Mouse (Mus musculus) hindbrain, embryonic 15.5 days (tissue): Measurements from ENCODE around the gene Fam162b. TPM values are rescaled to one million over a fixed set of nuclear protein-coding genes. Genes with fewer than 3 reads are reported as not detected.
A peak's percentile ranks its signal among the peaks of the same experiment; 100 is the strongest.

Source experiments
- ATAC-seq: fragments of 200-750 bp; cut with Nextera tagmentation; 2 replicates; pipeline ENCODE4 v1.8.0; 2017; ENCODE audit warnings: low read depth, moderate number of reproducible peaks, moderate TSS enrichment; ENCODE audit not compliant: low FRiP score
- H3K27ac ChIP-seq: fragments of 300-500 bp; sonication (generic); replicated peaks from 2 replicates; pipeline ENCODE4 v1.5.1; 2015; ENCODE audit warnings: mild to moderate bottlenecking, inconsistent platforms
- H3K27me3 ChIP-seq: fragments of 300-500 bp; sonication (generic); 2 replicates; pipeline ENCODE4 v1.6.1; 2015; ENCODE audit warnings: control low read depth, inconsistent platforms
- H3K36me3 ChIP-seq: fragments of 300-500 bp; sonication (generic); 2 replicates; pipeline ENCODE4 v1.6.1; 2015; ENCODE audit warnings: control low read depth, inconsistent platforms
- H3K4me1 ChIP-seq: fragments of 300-500 bp; sonication (generic); replicated peaks from 2 replicates; pipeline ENCODE4 v1.6.1; 2015; ENCODE audit warnings: control low read depth, inconsistent platforms
- H3K4me2 ChIP-seq: fragments of 300-500 bp; sonication (generic); 2 replicates; pipeline ENCODE4 v1.6.1; 2015; ENCODE audit warnings: moderate library complexity, mild to moderate bottlenecking, inconsistent platforms
- H3K4me3 ChIP-seq: fragments of 300-500 bp; sonication (generic); 2 replicates; pipeline ENCODE4 v1.5.1; 2015; ENCODE audit warnings: mild to moderate bottlenecking, inconsistent platforms
- H3K9ac ChIP-seq: fragments of 300-500 bp; sonication (generic); 2 replicates; pipeline ENCODE4 v1.6.1; 2015; ENCODE audit warnings: inconsistent platforms
- H3K9me3 ChIP-seq: fragments of 300-500 bp; sonication (generic); 2 replicates; pipeline ENCODE4 v1.6.1; 2016; ENCODE audit warnings: control low read depth, inconsistent platforms
- WGBS: fragments of 180-500 bp; shearing (Covaris S2); methylation state at CpG from one replicate; pipeline ENCODE4 v1.1.7; 2015; 5-methylcytosine and 5-hydroxymethylcytosine counted together
- polyA plus RNA-seq: library from polyadenylated mRNA; unstranded; fragments of >200 nt; fragmentation: Nextera tagmentation; extraction: Ambion mirVana; gene quantifications from 2 replicates; pipeline ENCODE4 v1.2.1, GENCODE M21; 2015

Fam162b gene
- 2.2 and 2.8 TPM in 2 replicates for polyA plus RNA-seq

- H3K27me3 ChIP-seq, result 0 out of 2 replicates have a peak, but pooled peaks cover 3% of the 10 kb centered on the region
- H3K9me3 ChIP-seq, result no peaks in the 10 kb centered on the region
- peak within 1 kb of the TSS; percentile 60 for H3K4me2 ChIP-seq
- ATAC-seq, result no peak
- peaks cover 6% of the 10 kb centered on the region for H3K4me1 ChIP-seq
- H3K27ac ChIP-seq, result no peak within 1 kb of the TSS
- H3K4me3 ChIP-seq, result peak within 1 kb of the TSS; percentile 26
- WGBS, result 4% methylated on average over 19 of the region's 19 CpGs
- H3K36me3 ChIP-seq, result no peaks in the 10 kb centered on the region
- no peak within 1 kb of the TSS for H3K9ac ChIP-seq
Observed at GRCm38 (mm10) chr10:51590139-51590574, at the start of gene Fam162b. Gene Fam162b, minus strand, starts transcription at chr10:51590517.

GRCm38 (mm10) chr10:51631411-51632136 lies 41.3 kb upstream of the Fam162b start, which contains the start of gene Gprc6a:
Gene Gprc6a, minus strand, starts transcription at chr10:51631461.
- Histone ChIP-seq H3K9me3 (no peaks in the 10 kb centered on the region), H3K36me3 (no peaks in the 10 kb centered on the region), H3K27ac (no peak within 1 kb of the TSS), H3K4me2 (no peak within 1 kb of the TSS), H3K27me3 (no peaks in the 10 kb centered on the region), H3K4me1 (no peaks in the 10 kb centered on the region), H3K9ac (no peak within 1 kb of the TSS), H3K4me3 (no peak within 1 kb of the TSS)
- no peak for ATAC-seq
- WGBS, result 57% methylated on average over 8 of the region's 8 CpGs

- WGBS, result 82% methylated on average over 3 of the region's 3 CpGs
- Histone ChIP-seq H3K27me3 (no peaks in the 10 kb centered on the region), H3K36me3 (no peaks in the 10 kb centered on the region), H3K9me3 (no peaks in the 10 kb centered on the region), H3K9ac (no peak overlapping the region), H3K27ac (no peak overlapping the region), H3K4me1 (no peaks in the 10 kb centered on the region), H3K4me2 (no peak overlapping the region), H3K4me3 (no peak overlapping the region)
- ATAC-seq, result no peak
Observed at GRCm38 (mm10) chr10:51621193-51621592, 30.9 kb upstream of the Fam162b start.

GRCm38 (mm10) chr10:51620126-51620525 lies 29.8 kb upstream of the Fam162b start:
- ATAC-seq, result no peak
- Histone ChIP-seq H3K9me3 (no peaks in the 10 kb centered on the region), H3K9ac (no peak overlapping the region), H3K4me3 (no peak overlapping the region), H3K4me2 (no peak overlapping the region), H3K4me1 (no peaks in the 10 kb centered on the region), H3K27me3 (no peaks in the 10 kb centered on the region), H3K27ac (no peak overlapping the region), H3K36me3 (no peaks in the 10 kb centered on the region)
- 61% methylated on average over 7 of the region's 7 CpGs for WGBS

DNA sequence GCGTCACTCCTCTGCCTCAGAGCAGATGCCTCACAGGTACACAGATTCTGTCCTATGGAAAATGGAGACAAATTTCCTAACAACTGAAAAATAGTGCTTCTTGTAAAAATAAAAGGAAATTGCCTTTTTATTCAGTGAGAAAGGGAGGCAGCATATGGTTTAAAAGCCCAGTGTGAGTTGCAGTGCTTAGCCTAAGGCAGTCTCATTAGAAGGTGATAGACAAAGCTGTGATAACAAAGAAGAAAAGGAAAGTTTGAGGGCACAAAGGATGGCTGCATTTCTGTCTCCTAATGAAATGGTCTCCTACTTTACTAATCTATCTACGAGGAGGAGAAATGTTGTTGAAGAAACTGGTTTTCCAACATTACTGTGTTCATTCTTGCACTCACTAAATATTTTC lies 28.2 kb upstream of the Fam162b start:
- H3K36me3 ChIP-seq, result no peaks in the 10 kb centered on the region
- H3K4me3 ChIP-seq, result no peak overlapping the region
- no peaks in the 10 kb centered on the region for H3K27me3 ChIP-seq
- no peak overlapping the region for H3K27ac ChIP-seq
- 76% methylated on average over 2 of the region's 2 CpGs for WGBS
- no peak overlapping the region for H3K9ac ChIP-seq
- no peaks in the 10 kb centered on the region for H3K4me1 ChIP-seq
- no peak for ATAC-seq
- H3K4me2 ChIP-seq, result no peak overlapping the region
- no peaks in the 10 kb centered on the region for H3K9me3 ChIP-seq

- H3K27ac ChIP-seq, result no peak overlapping the region
- H3K9me3 ChIP-seq, result no peaks in the 10 kb centered on the region
- no peak overlapping the region for H3K4me3 ChIP-seq
- no peaks in the 10 kb centered on the region for H3K4me1 ChIP-seq
- H3K4me2 ChIP-seq, result no peak overlapping the region
- no peak overlapping the region for H3K9ac ChIP-seq
- 75% methylated on average over 11 of the region's 11 CpGs for whole genome bisulfite sequencing
- no peak for ATAC-seq
- no peaks in the 10 kb centered on the region for H3K27me3 ChIP-seq
- H3K36me3 ChIP-seq, result no peaks in the 10 kb centered on the region
Observed at GRCm38 (mm10) chr10:51614826-51615590, 24.7 kb upstream of the Fam162b start.

GRCm38 (mm10) chr10:51613421-51613820 lies 23.1 kb upstream of the Fam162b start:
- no peak overlapping the region for H3K9ac ChIP-seq
- H3K9me3 ChIP-seq, result no peaks in the 10 kb centered on the region
- no peak for ATAC-seq
- H3K4me2 ChIP-seq, result no peak overlapping the region
- no peaks in the 10 kb centered on the region for H3K4me1 ChIP-seq
- no peaks in the 10 kb centered on the region for H3K27me3 ChIP-seq
- H3K36me3 ChIP-seq, result no peaks in the 10 kb centered on the region
- WGBS, result 86% methylated on average over 3 of the region's 3 CpGs
- no peak overlapping the region for H3K4me3 ChIP-seq
- H3K27ac ChIP-seq, result no peak overlapping the region

DNA sequence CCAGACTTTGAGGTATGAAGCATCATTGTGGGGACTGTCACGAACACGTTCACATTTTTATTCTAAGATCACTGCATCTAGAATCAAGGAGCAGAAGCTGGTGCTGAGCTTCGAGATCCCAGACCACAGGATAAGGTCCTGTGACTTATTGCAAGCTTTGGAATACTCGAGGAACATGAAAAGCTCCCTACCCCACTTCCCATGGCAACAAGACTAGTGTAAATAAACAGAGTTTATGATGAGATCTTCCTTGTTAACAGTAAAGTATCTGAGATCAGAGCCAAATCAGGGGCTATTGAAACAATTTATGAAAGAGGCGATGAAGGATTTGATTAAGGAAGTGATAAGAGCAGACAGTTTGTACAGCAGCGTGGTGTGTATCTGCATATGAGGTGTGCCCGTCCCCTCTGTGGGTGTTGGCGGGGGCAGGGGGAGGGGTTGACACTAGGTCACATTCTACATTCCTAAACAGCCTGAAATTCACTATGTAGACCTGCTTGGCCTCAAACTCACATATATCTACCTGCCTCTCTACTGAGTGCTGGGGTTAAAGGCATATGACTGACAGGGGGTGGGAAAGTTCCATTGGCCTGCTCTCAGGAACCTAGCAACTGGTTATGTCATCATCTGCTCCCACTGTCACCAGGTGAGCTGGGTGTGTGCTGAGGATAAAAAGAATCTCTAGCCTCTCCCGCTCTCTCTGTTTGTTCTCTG lies 21.8 kb upstream of the Fam162b start:
- H3K36me3 ChIP-seq, result no peaks in the 10 kb centered on the region
- H3K4me1 ChIP-seq, result no peaks in the 10 kb centered on the region
- H3K27ac ChIP-seq, result no peak overlapping the region
- no peak overlapping the region for H3K4me3 ChIP-seq
- no peak overlapping the region for H3K4me2 ChIP-seq
- 90% methylated on average over 9 of the region's 9 CpGs for WGBS
- H3K9ac ChIP-seq, result no peak overlapping the region
- no peaks in the 10 kb centered on the region for H3K9me3 ChIP-seq
- H3K27me3 ChIP-seq, result no peaks in the 10 kb centered on the region
- no peak for ATAC-seq

DNA sequence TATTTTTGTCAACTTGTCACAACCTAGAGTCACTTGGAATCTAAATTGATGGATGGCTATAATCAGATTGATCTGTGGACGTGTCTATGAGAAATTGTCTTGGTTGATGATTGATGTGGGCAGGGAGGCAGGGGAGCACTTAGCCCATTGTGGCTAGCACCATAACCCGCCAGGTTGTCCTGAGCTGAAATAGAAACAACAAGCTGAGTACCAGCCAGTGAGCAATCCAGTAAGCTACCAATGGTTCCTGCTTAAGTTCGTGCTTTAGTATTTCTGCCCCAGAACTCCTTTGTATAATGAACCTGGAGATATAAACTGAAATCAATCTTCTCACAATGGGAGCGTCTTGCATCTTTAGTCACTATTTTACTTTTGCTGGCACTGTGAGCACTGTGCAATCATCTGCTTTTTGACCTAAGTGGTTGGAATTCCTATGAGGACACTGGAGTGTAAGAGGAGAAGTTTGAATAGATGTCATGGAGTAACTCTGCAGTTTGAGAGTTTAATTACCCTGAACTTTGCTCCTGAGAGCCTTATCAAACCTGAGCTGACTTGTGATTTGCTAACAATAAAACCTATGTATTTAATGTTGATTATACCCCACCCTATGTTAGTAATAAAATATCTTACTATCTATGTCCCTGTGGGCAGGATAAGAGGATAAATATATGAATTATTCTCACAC lies 19.6 kb upstream of the Fam162b start:
- H3K4me3 ChIP-seq, result no peak overlapping the region
- WGBS, result 67% methylated on average over 4 of the region's 4 CpGs
- H3K36me3 ChIP-seq, result no peaks in the 10 kb centered on the region
- H3K9me3 ChIP-seq, result no peaks in the 10 kb centered on the region
- no peaks in the 10 kb centered on the region for H3K27me3 ChIP-seq
- H3K9ac ChIP-seq, result no peak overlapping the region
- H3K4me2 ChIP-seq, result no peak overlapping the region
- H3K27ac ChIP-seq, result no peak overlapping the region
- H3K4me1 ChIP-seq, result no peaks in the 10 kb centered on the region
- no peak for ATAC-seq

DNA sequence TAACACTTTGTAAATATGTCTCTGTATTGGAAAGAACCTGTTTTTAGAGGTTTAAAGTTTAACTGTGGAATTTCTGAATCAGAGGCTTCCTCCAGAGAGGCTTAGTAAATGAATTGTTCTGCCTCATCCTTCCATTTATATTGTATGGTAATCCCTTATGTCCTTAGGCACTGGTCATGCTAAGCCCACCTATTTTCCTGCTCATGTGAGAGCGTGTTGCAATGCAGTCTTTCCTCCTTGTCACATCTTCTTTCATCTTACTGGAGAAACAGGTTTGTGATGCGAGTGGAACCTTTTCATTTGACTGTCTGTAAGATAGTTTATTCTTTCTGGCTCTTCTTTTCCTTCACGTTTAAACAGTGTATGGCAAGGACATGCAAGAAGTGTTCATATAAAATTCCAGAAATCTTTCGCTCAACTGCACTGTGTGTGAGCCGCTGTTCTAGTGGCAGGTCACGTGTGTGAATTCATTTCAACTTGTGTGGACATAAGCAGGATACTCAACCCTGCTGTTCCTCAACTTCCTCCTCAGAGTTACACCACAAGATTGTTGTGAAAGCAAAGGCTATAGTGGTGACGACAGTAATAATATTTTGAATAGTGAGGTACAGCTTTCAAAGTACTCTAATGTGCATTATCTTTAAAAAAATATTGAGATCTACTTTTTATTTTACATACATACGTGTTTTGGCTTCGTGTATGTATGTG lies 6.8 kb upstream of the Fam162b start:
- Histone ChIP-seq H3K27ac (no peak overlapping the region), H3K27me3 (no peaks in the 10 kb centered on the region), H3K36me3 (no peaks in the 10 kb centered on the region), H3K9ac (no peak overlapping the region), H3K4me3 (no peak overlapping the region), H3K9me3 (no peaks in the 10 kb centered on the region), H3K4me2 (no peak overlapping the region), H3K4me1 (no peaks in the 10 kb centered on the region)
- WGBS, result 86% methylated on average over 9 of the region's 9 CpGs
- ATAC-seq, result no peak
